Mouse (Mus musculus): ENCODE measurements around the gene Rpl10.

The Rpl10 gene

GRCm38 (mm10) chrX:74270062-74270901, at the start of gene Rpl10:
TSS of gene Rpl10 (plus strand) at chrX:74270812.
- peak; percentile 91 for DNase-seq

- no peak for DNase-seq
These were observed 40.6 kb upstream of the Rpl10 start for GRCm38 (mm10) chrX:74230038-74230437.

- no peak for DNase-seq
These were observed 37.4 kb upstream of the Rpl10 start for GRCm38 (mm10) chrX:74233196-74233595.

- DNase-seq, result no peak
These were observed 30.3 kb upstream of the Rpl10 start for GRCm38 (mm10) chrX:74240332-74240731.

GRCm38 (mm10) chrX:74243396-74243795, 27.2 kb upstream of the Rpl10 start:
- DNase-seq, result no peak

GRCm38 (mm10) chrX:74243807-74244206, 26.8 kb upstream of the Rpl10 start:
- no peak for DNase-seq

GRCm38 (mm10) chrX:74244614-74245083, 26.0 kb upstream of the Rpl10 start:
- peak; percentile 16 to 18 for DNase-seq

- no peak for DNase-seq
These were observed 25.5 kb upstream of the Rpl10 start for GRCm38 (mm10) chrX:74245107-74245506.

- DNase-seq, result peak; percentile 84 to 89
These were observed 24.9 kb upstream of the Rpl10 start for GRCm38 (mm10) chrX:74245687-74246086.

- DNase-seq, result peak; percentile 87
These were observed 24.4 kb upstream of the Rpl10 start for GRCm38 (mm10) chrX:74246213-74246681.

GRCm38 (mm10) chrX:74246693-74247092, 23.9 kb upstream of the Rpl10 start:
- no peak for DNase-seq

- DNase-seq, result peak; percentile 67 to 85
These were observed 22.0 kb upstream of the Rpl10 start for GRCm38 (mm10) chrX:74248651-74249050.

GRCm38 (mm10) chrX:74249615-74250014, 21.0 kb upstream of the Rpl10 start, which contains the start of gene Flna:
TSS of gene Flna (minus strand) at chrX:74249820.
- peak; percentile 78 to 81 for DNase-seq

GRCm38 (mm10) chrX:74254153-74254887, 16.3 kb upstream of the Rpl10 start, which contains the start of gene Emd:
TSS of gene Emd (plus strand) at chrX:74254687.
- peak; percentile 89 to 90 for DNase-seq

GRCm38 (mm10) chrX:74254888-74255565, 15.6 kb upstream of the Rpl10 start:
- no peak for DNase-seq

GRCm38 (mm10) chrX:74257746-74258145, 12.9 kb upstream of the Rpl10 start:
- DNase-seq, result no peak

GRCm38 (mm10) chrX:74269736-74270061, 913 bp upstream of the Rpl10 start:
- no peak for DNase-seq

- DNase-seq, result peak; percentile 33 to 45
These were observed 415 bp downstream of the Rpl10 start for GRCm38 (mm10) chrX:74270902-74271551.

- DNase-seq, result no peak
These were observed 3.1 kb downstream of the Rpl10 start for GRCm38 (mm10) chrX:74273422-74274322.

- no peak for DNase-seq
These were observed 7.3 kb downstream of the Rpl10 start for GRCm38 (mm10) chrX:74277916-74278315.

GRCm38 (mm10) chrX:74281041-74281731, 10.6 kb downstream of the Rpl10 start:
- no peak for DNase-seq

Data from cerebellum, postnatal 14 days (tissue).